Mouse (Mus musculus): ENCODE results near the gene Six2. TPM values are rescaled to one million over a fixed set of nuclear protein-coding genes. Genes with fewer than 3 reads are reported as not detected.

Six2 gene
- total RNA-seq, 1 experiment from 2014 or later, result not detected

DNA sequence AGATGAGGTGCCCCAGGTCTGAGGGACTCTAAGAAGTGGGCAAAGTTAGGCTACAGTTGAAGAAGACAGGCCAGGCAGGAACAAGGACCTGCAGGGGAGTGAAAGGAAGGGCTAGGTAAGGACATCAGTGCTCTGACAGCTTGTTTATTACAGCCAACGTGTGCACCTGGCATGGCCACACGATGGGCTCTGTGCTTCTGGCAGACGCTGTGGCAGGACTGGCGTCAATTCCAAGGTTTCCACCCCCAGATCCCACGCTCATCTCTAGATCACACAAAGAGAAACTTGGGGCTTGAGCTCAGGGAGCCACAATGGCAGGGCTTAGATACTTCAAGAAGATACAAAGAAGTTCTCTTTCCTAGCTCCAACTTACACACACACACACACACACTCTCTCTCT lies 26.6 kb downstream of the Six2 start:
- DNase-seq, result no peak

DNA sequence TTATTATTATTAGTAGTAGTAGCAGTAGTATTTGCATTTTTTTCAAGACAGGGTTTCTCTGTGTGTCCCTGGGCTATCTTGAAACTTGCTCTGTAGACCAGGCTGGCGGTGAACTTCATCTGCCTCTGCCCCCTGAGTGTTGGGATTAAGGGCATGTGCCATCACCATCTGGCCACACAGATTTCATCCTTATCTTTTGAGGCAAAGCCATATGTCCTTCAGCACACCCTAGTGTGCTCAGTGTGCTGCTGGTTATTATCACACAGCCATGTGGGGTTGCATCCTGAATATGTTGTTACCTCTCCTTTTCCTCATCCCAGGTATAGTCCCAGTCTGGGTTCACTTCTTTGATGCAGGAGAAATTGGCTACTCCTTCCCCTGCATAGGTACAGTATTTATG lies 28.1 kb downstream of the Six2 start:
- no peak for DNase-seq

DNA sequence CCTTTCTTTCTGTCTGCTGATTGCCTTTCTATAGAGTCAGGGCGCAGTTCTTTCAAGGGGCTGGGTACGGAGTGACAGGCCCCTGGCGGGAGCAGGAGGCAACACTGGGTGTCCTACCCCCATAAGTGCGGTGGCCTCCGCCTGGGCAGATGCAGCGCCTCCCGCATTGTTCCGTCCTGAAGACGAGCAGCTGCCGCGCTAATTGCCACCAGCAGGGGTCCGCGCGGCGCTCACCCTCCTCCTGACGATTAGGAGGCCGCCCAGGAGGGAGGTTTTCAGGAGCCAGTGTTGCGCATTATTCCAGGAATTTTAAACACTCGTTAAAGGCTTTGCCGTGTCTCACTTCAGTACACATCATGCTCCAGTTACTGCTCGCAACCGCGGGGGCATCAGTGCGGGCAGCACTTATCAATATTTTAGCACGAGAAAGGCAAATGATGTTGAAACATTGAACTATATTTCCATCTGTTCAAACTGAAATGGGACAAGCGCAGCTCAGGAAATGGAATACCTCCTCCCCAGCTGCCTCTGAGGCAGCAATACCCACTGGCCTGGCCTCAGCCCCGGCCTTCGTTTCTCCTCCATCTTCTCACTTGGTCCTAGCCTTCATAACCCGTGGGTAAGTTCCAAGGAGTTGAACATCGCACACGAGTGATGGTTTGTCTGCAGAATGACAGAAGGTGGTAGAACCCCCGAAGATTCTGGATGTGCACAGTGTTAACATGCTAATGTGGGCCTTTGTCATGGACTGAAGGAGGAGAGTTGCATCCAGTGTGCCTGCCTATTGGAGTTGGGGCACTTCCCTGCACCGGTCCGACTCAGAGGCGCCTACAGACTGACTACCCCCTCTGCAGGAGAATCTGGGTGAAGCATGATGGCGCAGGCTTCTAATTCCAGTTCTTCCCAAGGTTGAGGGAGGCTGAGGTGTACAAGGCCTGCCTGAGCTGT lies 42.1 kb downstream of the Six2 start:
- DNase-seq, result peak; percentile 56

GRCm38 (mm10) chr17:85645312-85645711 lies 42.8 kb downstream of the Six2 start:
- DNase-seq, result no peak

DNA sequence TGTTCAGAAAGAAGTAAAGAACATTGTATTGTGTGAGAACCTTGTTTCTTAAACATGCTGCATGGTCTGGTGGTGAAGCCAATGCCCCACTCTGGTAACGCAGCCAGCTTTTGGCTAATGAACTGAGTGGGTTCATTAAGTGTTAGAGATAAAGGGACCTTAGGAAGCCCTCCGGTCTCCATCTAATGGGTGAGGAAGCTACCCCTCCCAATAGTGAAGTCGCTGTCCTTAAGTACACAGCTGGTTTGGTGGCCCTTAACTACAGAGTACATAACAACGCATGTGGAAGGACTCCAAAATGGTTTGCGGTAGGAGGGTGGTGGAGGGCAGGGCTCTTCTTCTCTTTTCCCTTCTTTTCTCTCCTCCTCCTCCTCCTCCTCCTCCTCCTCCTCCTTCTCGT lies 50.2 kb downstream of the Six2 start:
- DNase-seq, result no peak

Other genes starting within 250 kb of the Six2 start
- gene Six3, start 74.7 kb downstream of the Six2 start, total RNA-seq (2021), result not detected in 2 replicates